Mouse (Mus musculus) bone marrow, adult 2 months (tissue): ENCODE results near the gene Farsb. TPM values are rescaled to one million over a fixed set of nuclear protein-coding genes. Genes with fewer than 3 reads are reported as not detected.
"Not testable (repeated sequence)": the region's sequence is repeated elsewhere in the genome, so short reads cannot be mapped to it uniquely, and the experiment has no call there.

Experiments used
- H3K27ac ChIP-seq: fragments of 200-500 bp; 2 replicates; pipeline ENCODE4 v1.5.1; 2012; ENCODE audit warnings: low read depth, mild to moderate bottlenecking, control low read depth, inconsistent platforms, low read length; ENCODE audit not compliant: control insufficient read depth, poor library complexity, insufficient read depth
- H3K4me1 ChIP-seq: fragments of 200-500 bp; 2 replicates; pipeline ENCODE4 v1.6.1; 2011; ENCODE audit warnings: low read length; ENCODE audit not compliant: control insufficient read depth, insufficient read depth
- H3K4me3 ChIP-seq: fragments of 200-500 bp; replicated peaks from 2 replicates; pipeline ENCODE3; 2011; ENCODE audit warnings: mild to moderate bottlenecking, low read depth, low read length, control low read depth; ENCODE audit not compliant: control insufficient read depth
- CTCF ChIP-seq: fragments of 200-500 bp; IDR thresholded peaks from 2 replicates; pipeline ENCODE4 v1.5.1; 2011; ENCODE audit warnings: low read length, control low read depth; ENCODE audit not compliant: control insufficient read depth, insufficient read depth
- POLR2A ChIP-seq: fragments of 200-500 bp; IDR thresholded peaks from 2 replicates; pipeline ENCODE4 v1.6.1; 2011; ENCODE audit warnings: low read depth, mild to moderate bottlenecking, control low read depth, low read length, borderline replicate concordance; ENCODE audit not compliant: control insufficient read depth
- WGBS: fragments of 180-500 bp; shearing (Covaris S2); methylation state at CpG from one replicate; pipeline ENCODE4 v1.1.7; 2018; 5-methylcytosine and 5-hydroxymethylcytosine counted together
- polyA plus RNA-seq: library from polyadenylated mRNA; stranded (reverse); fragments of >200 nt; gene quantifications from 2 replicates; pipeline ENCODE4 v1.2.4, GENCODE M21; 2011; ENCODE audit warnings: low replicate concordance; ENCODE audit not compliant: missing spikeins, insufficient read depth, insufficient read length

Farsb gene
- polyA plus RNA-seq, 1 experiment = 48.6 TPM

GRCm38 (mm10) chr1:78529011-78529410, 40.3 kb upstream of the Farsb start:
- TF ChIP-seq CTCF (no peak), POLR2A (no peak)
- Histone ChIP-seq H3K27ac (no peak overlapping the region), H3K4me3 (no peak overlapping the region), H3K4me1 (no peaks in the 10 kb centered on the region)
- 88% methylated on average over 8 of the region's 8 CpGs for WGBS

GRCm38 (mm10) chr1:78528356-78528755, 39.7 kb upstream of the Farsb start:
- no peak for TF ChIP-seq CTCF
- no peak for TF ChIP-seq POLR2A

DNA sequence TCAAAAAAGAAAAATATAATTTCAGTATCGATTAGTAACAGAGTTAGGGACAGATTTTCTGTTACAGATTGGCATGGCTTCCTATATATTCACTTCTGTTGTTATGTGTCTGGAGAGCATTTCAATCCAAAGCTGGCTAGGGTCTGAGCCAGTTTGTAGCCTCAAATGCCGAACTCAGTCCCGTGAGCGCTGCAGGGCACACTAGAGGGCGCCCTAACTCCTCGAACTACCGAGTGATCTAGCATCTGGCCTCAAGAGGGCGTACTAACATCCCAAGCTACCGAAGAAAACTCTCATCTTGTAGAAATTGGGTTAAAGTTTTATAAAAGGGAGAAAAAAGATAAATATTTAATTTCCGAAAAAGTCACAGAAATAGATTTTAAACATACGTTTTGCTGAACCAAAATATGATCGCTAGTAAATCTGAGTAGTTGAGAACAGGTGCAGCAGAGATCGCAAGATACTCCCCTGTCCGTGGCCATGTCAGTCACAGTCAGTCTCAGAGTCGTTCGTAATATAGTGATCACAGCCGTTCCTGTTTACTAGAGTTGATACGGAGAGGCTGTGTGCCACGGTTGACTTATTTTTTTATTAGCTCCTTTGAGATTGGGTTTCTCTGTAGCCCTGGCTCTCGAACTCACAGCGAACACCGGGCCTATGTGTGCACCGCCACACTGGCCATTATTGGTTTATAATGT, 36.6 kb upstream of the Farsb start:
- Histone ChIP-seq H3K4me3 (no peak overlapping the region), H3K4me1 (no peaks in the 10 kb centered on the region), H3K27ac (no peak overlapping the region)
- TF ChIP-seq CTCF = peak; percentile 86
- TF ChIP-seq POLR2A = no peak
- WGBS = 50% methylated on average over 23 of the region's 23 CpGs

More at GRCm38 (mm10) chr1:78528356-78528755, 39.7 kb upstream of the Farsb start:
- no peak overlapping the region for H3K4me3 ChIP-seq
- no peak overlapping the region for H3K27ac ChIP-seq
- H3K4me1 ChIP-seq = no peaks in the 10 kb centered on the region
- 87% methylated on average over 3 of the region's 3 CpGs for WGBS

- Histone ChIP-seq H3K27ac (no peak overlapping the region), H3K4me3 (no peak overlapping the region), H3K4me1 (no peaks in the 10 kb centered on the region)
- TF ChIP-seq CTCF (no peak), POLR2A (no peak)
- WGBS = 74% methylated on average over 7 of the region's 7 CpGs
Measured at GRCm38 (mm10) chr1:78518907-78519306, 30.2 kb upstream of the Farsb start.

- Histone ChIP-seq H3K4me3 (no peak overlapping the region), H3K27ac (no peak overlapping the region), H3K4me1 (no peaks in the 10 kb centered on the region)
- no peak for TF ChIP-seq CTCF
- no peak for TF ChIP-seq POLR2A
- WGBS = 73% methylated on average over 8 of the region's 8 CpGs
Measured at GRCm38 (mm10) chr1:78512756-78513155, 24.1 kb upstream of the Farsb start.

GRCm38 (mm10) chr1:78511621-78512160, 23.0 kb upstream of the Farsb start, which contains the start of gene BC035947:
TSS of gene BC035947 (minus strand) at chr1:78512158.
- WGBS = 6% methylated on average over 25 of the region's 25 CpGs
- H3K27ac ChIP-seq = no peak within 1 kb of the TSS
- TF ChIP-seq POLR2A = no peak
- no peak for TF ChIP-seq CTCF

DNA sequence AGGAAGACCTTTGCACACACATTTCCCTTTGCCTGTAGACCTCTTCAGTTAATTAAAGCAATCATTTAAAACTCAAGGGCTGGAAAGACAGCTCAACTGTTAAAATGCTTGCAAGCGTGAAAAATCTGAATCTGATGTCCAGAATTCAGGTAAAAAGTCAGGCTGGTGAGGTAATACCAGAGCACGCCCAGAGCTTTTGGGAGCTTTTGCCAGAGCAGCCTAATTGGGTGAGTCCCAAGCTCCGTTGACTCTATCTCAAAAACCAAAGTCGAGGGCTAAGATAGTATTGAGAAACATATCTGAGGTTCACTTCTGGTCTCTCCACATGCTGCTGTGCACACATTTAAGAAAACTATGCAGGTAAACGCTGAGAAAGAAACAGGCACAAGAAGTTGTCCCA, 22.2 kb upstream of the Farsb start, which contains the start of gene Mogat1:
Mogat1 (plus strand) TSS at position 130 of the 400 bp plus-strand sequence.
- H3K4me3 ChIP-seq = no peak within 1 kb of the TSS
- H3K4me1 ChIP-seq = no peaks in the 10 kb centered on the region
- WGBS = 71% methylated on average over 5 of the region's 5 CpGs
- H3K27ac ChIP-seq = no peak within 1 kb of the TSS
- TF ChIP-seq POLR2A (no peak), CTCF (no peak)

More at GRCm38 (mm10) chr1:78511621-78512160, 23.0 kb upstream of the Farsb start, which contains the start of gene BC035947:
- H3K4me1 ChIP-seq = no peaks in the 10 kb centered on the region
- no peak within 1 kb of the TSS for H3K4me3 ChIP-seq

- 37% methylated on average over 1 of the region's 1 CpGs for WGBS
- no peak overlapping the region for H3K27ac ChIP-seq
- TF ChIP-seq POLR2A = no peak
Measured at GRCm38 (mm10) chr1:78507137-78507536, 18.4 kb upstream of the Farsb start.

GRCm38 (mm10) chr1:78502527-78502926, 13.8 kb upstream of the Farsb start:
- no peaks in the 10 kb centered on the region for H3K4me1 ChIP-seq

More at GRCm38 (mm10) chr1:78507137-78507536, 18.4 kb upstream of the Farsb start:
- Histone ChIP-seq H3K4me1 (no peaks in the 10 kb centered on the region), H3K4me3 (no peak overlapping the region)

GRCm38 (mm10) chr1:78501856-78502255, 13.2 kb upstream of the Farsb start:
- 83% methylated on average over 12 of the region's 12 CpGs for WGBS
- H3K4me3 ChIP-seq, H3K4me1 ChIP-seq, H3K27ac ChIP-seq: not testable (repeated sequence)

More at GRCm38 (mm10) chr1:78502527-78502926, 13.8 kb upstream of the Farsb start:
- Histone ChIP-seq H3K4me3 (no peak overlapping the region), H3K27ac (no peak overlapping the region)
- TF ChIP-seq CTCF (no peak), POLR2A (no peak)
- 86% methylated on average over 6 of the region's 6 CpGs for WGBS
